10 mouse cellular contexts compared by ENCODE assay signal in genomic region chr16:22698846-22699760, GRCm38 (mm10). TPM values are rescaled to one million over a fixed set of nuclear protein-coding genes. Genes with fewer than 3 reads are reported as not detected.
DNase-seq lines count a peak whose midpoint lies in the region; ATAC-seq and TF ChIP-seq lines count a peak whose summit lies in the region.
"Had no signal": no experiment of that assay in that cellular context is flagged by ENCODE, and none has a peak within 500 bp of the region (broad histone marks: within the 10 kb centered on the region; RNA-seq: fewer than 3 reads in every experiment).

No protein-coding gene starts in this region.

- no peak overlapping the region for H3K4me3 ChIP-seq in hindbrain, postnatal 0 days (ENCODE audit: low read length)
- H3K4me3 ChIP-seq in hindbrain, embryonic 14.5 days (replicated peaks; ENCODE audit: low read length) = no peak overlapping the region
- no peak overlapping the region for H3K4me3 ChIP-seq in kidney, embryonic 16.5 days (ENCODE audit: low read length)
- no peak overlapping the region for H3K4me3 ChIP-seq in forebrain, embryonic 12.5 days (replicated peaks)
- H3K4me3 ChIP-seq: embryonic facial prominence, embryonic 12.5 days had no signal

- peak; percentile 73; the same call in 1 of the 2 replicates for ATAC-seq in hindbrain, postnatal 0 days
- ATAC-seq in hindbrain, embryonic 14.5 days (ENCODE audit: low FRiP score) = no peak
- ATAC-seq in kidney, embryonic 16.5 days (ENCODE audit: low FRiP score, low TSS enrichment) = peak; percentile 79
- no peak for ATAC-seq in forebrain, embryonic 12.5 days (ENCODE audit: low FRiP score)
- no peak for ATAC-seq in monocyte, adult 5-6 weeks (replicated peaks; ENCODE audit: insufficient number of reproducible peaks, low FRiP score, low TSS enrichment, poor library complexity, severe bottlenecking)
- ATAC-seq: intestine, postnatal 0 days had no signal

- no peaks in the 10 kb centered on the region for H3K9me3 ChIP-seq in hindbrain, postnatal 0 days (ENCODE audit: low read length)
- no peaks in the 10 kb centered on the region for H3K9me3 ChIP-seq in hindbrain, embryonic 14.5 days (ENCODE audit: control insufficient read depth, low read length)
- no peaks in the 10 kb centered on the region for H3K9me3 ChIP-seq in kidney, embryonic 16.5 days (ENCODE audit: low read length)
- H3K9me3 ChIP-seq in forebrain, embryonic 12.5 days = no peaks in the 10 kb centered on the region
- H3K9me3 ChIP-seq: embryonic facial prominence, embryonic 12.5 days had no signal

- H3K27me3 ChIP-seq in hindbrain, postnatal 0 days (ENCODE audit: insufficient read depth, low read length) = no peaks in the 10 kb centered on the region
- no peaks in the 10 kb centered on the region for H3K27me3 ChIP-seq in hindbrain, embryonic 14.5 days (ENCODE audit: control insufficient read depth, insufficient read depth, low read length)
- no peaks in the 10 kb centered on the region for H3K27me3 ChIP-seq in kidney, embryonic 16.5 days (ENCODE audit: insufficient read depth, low read length)
- no peaks in the 10 kb centered on the region for H3K27me3 ChIP-seq in forebrain, embryonic 12.5 days
- H3K27me3 ChIP-seq: embryonic facial prominence, embryonic 12.5 days had no signal

- H3K9ac ChIP-seq in hindbrain, postnatal 0 days (replicated peaks; ENCODE audit: low read length) = no peak overlapping the region
- H3K9ac ChIP-seq in hindbrain, embryonic 14.5 days = no peak overlapping the region
- no peak overlapping the region for H3K9ac ChIP-seq in kidney, embryonic 16.5 days (replicated peaks; ENCODE audit: low read length)
- H3K9ac ChIP-seq in forebrain, embryonic 12.5 days = no peak overlapping the region
- H3K9ac ChIP-seq: embryonic facial prominence, embryonic 12.5 days had no signal

- 61% methylated on average over 13 of the region's 13 CpGs for WGBS in hindbrain, postnatal 0 days
- 74% methylated on average over 13 of the region's 13 CpGs for WGBS in hindbrain, embryonic 14.5 days
- WGBS in kidney, embryonic 16.5 days = 67% methylated on average over 13 of the region's 13 CpGs
- WGBS in forebrain, embryonic 12.5 days = 83% methylated on average over 13 of the region's 13 CpGs

- H3K27ac ChIP-seq in hindbrain, postnatal 0 days = no peak overlapping the region
- no peak overlapping the region for H3K27ac ChIP-seq in hindbrain, embryonic 14.5 days
- H3K27ac ChIP-seq in kidney, embryonic 16.5 days (ENCODE audit: low read length) = 0 out of 2 replicates have a peak overlapping the region, but pooled peaks have one; percentile 27
- no peak overlapping the region for H3K27ac ChIP-seq in forebrain, embryonic 12.5 days
- H3K27ac ChIP-seq: embryonic facial prominence, embryonic 12.5 days had no signal

- TF ChIP-seq CTCF in hindbrain, postnatal 0 days (IDR thresholded peaks at IDR 0.05; ENCODE audit: low read depth) = no peak

- peak; percentile 49 for DNase-seq in hindbrain, postnatal 0 days (ENCODE audit: low spot score)
- DNase-seq in hindbrain, embryonic 14.5 days (ENCODE audit: low spot score) = no peak
- DNase-seq in cerebellum, adult 9-10 months = peak; percentile 62
- DNase-seq in gastrocnemius, postnatal 25 days = peak; percentile 56
- DNase-seq in layer of hippocampus, adult 18-20 months (ENCODE audit: low spot score in 2 of 2) = no peak

- no peaks in the 10 kb centered on the region for H3K36me3 ChIP-seq in hindbrain, postnatal 0 days (ENCODE audit: insufficient read depth, low read length)
- H3K36me3 ChIP-seq in hindbrain, embryonic 14.5 days (replicated peaks; ENCODE audit: control insufficient read depth, insufficient read depth) = no peaks in the 10 kb centered on the region
- no peaks in the 10 kb centered on the region for H3K36me3 ChIP-seq in kidney, embryonic 16.5 days (ENCODE audit: insufficient read depth, low read length)
- no peaks in the 10 kb centered on the region for H3K36me3 ChIP-seq in forebrain, embryonic 12.5 days (replicated peaks)
- H3K36me3 ChIP-seq: embryonic facial prominence, embryonic 12.5 days had no signal

- no peak overlapping the region for H3K4me2 ChIP-seq in hindbrain, postnatal 0 days (ENCODE audit: low read depth, low read length)
- no peak overlapping the region for H3K4me2 ChIP-seq in hindbrain, embryonic 14.5 days (replicated peaks)
- H3K4me2 ChIP-seq in kidney, embryonic 16.5 days (replicated peaks; ENCODE audit: low read depth, low read length) = no peak overlapping the region
- no peak overlapping the region for H3K4me2 ChIP-seq in forebrain, embryonic 12.5 days
- H3K4me2 ChIP-seq: embryonic facial prominence, embryonic 12.5 days had no signal

- no peaks in the 10 kb centered on the region for H3K4me1 ChIP-seq in hindbrain, postnatal 0 days (ENCODE audit: insufficient read depth, low read length)
- no peaks in the 10 kb centered on the region for H3K4me1 ChIP-seq in hindbrain, embryonic 14.5 days (replicated peaks; ENCODE audit: control insufficient read depth, insufficient read depth, low read length)
- peaks cover 10% of the 10 kb centered on the region for H3K4me1 ChIP-seq in kidney, embryonic 16.5 days (ENCODE audit: insufficient read depth, low read length)
- no peaks in the 10 kb centered on the region for H3K4me1 ChIP-seq in forebrain, embryonic 12.5 days
- H3K4me1 ChIP-seq: embryonic facial prominence, embryonic 12.5 days had no signal

RNA-seq across cellular contexts. Expression of gene Dgkg, which starts 42.1 kb away (rescaled TPM):
- 10.3 and 12.5 TPM in 2 replicates for total RNA-seq in hindbrain, postnatal 0 days (2014; rRNA removed)
- polyA plus RNA-seq in hindbrain, postnatal 0 days (2015; fragmentation: Nextera tagmentation; extraction: Ambion mirVana) = 6.1 and 6.5 TPM in 2 replicates
- polyA plus RNA-seq in hindbrain, embryonic 14.5 days (2014; fragmentation: Nextera tagmentation; extraction: Ambion mirVana) = 2.8 and 3.7 TPM in 2 replicates
- under 1 TPM; 0.59 to 0.69 TPM for total RNA-seq in gastrocnemius, postnatal 25 days (2021)
- polyA plus RNA-seq in kidney, embryonic 16.5 days (2015; fragmentation: Nextera tagmentation; extraction: Ambion mirVana) = 0.51 and 0.81 TPM in 2 replicates
- 100 to 1,000 TPM; 209 to 215 TPM for total RNA-seq in layer of hippocampus, adult 18-20 months (2021)
- polyA plus RNA-seq in forebrain, embryonic 12.5 days (2016; fragmentation: Nextera tagmentation; extraction: Ambion mirVana) = 0.17 TPM in 2 replicates
- 21.3 to 23.7 TPM (median 22.5 TPM) in 3 replicates for total RNA-seq in monocyte, adult 5-6 weeks (2017)

Comparison
In these comparisons a context has a peak if more than half of its experiments do, and no peak if none do; other contexts are left out.
1. ATAC-seq: peak in hindbrain, postnatal 0 days (single experiment) and kidney, embryonic 16.5 days (single experiment); none in hindbrain, embryonic 14.5 days (single experiment), forebrain, embryonic 12.5 days (single experiment) and monocyte, adult 5-6 weeks (single experiment).
2. DNase-seq: peak in hindbrain, postnatal 0 days (single experiment), cerebellum, adult 9-10 months (single experiment) and gastrocnemius, postnatal 25 days (single experiment); none in hindbrain, embryonic 14.5 days (single experiment) and layer of hippocampus, adult 18-20 months (0 of 2).